Mouse (Mus musculus) intestine, embryonic 16.5 days (tissue): ENCODE measurements around the gene Olfr373. TPM values are rescaled to one million over a fixed set of nuclear protein-coding genes. Genes with fewer than 3 reads are reported as not detected.
"Not testable (repeated sequence)": the region's sequence is repeated elsewhere in the genome, so short reads cannot be mapped to it uniquely, and the experiment has no call there.

Experiments
- ATAC-seq: fragments of 200-750 bp; cut with Nextera tagmentation; 2 replicates; pipeline ENCODE4 v1.8.0; 2017; ENCODE audit warnings: moderate TSS enrichment, moderate library complexity
- H3K27ac ChIP-seq: fragments of 300-500 bp; sonication (generic); 2 replicates; pipeline ENCODE4 v1.5.1; 2014; ENCODE audit warnings: mild to moderate bottlenecking, low read length
- H3K27me3 ChIP-seq: fragments of 300-500 bp; sonication (generic); replicated peaks from 2 replicates; pipeline ENCODE4 v1.6.1; 2014; ENCODE audit warnings: low read length, control low read depth, mixed read lengths; ENCODE audit not compliant: control insufficient read depth, insufficient read depth
- H3K36me3 ChIP-seq: fragments of 300-500 bp; sonication (generic); 2 replicates; pipeline ENCODE4 v1.6.1; 2014; ENCODE audit warnings: low read length, control low read depth; ENCODE audit not compliant: control insufficient read depth, insufficient read depth
- H3K4me1 ChIP-seq: fragments of 300-500 bp; sonication (generic); 2 replicates; pipeline ENCODE4 v1.6.1; 2014; ENCODE audit warnings: low read length, control low read depth, mixed read lengths; ENCODE audit not compliant: control insufficient read depth, insufficient read depth
- H3K4me2 ChIP-seq: fragments of 300-500 bp; sonication (generic); 2 replicates; pipeline ENCODE4 v1.6.1; 2014; ENCODE audit warnings: low read depth, low read length, control low read depth
- H3K4me3 ChIP-seq: fragments of 300-500 bp; sonication (generic); 2 replicates; pipeline ENCODE4 v1.5.1; 2014; ENCODE audit warnings: mild to moderate bottlenecking, low read length
- H3K9ac ChIP-seq: fragments of 300-500 bp; sonication (generic); 2 replicates; pipeline ENCODE4 v1.6.1; 2014; ENCODE audit warnings: low read depth, low read length
- H3K9me3 ChIP-seq: fragments of 300-500 bp; sonication (generic); 2 replicates; pipeline ENCODE4 v1.6.1; 2016; ENCODE audit warnings: low read length, control low read depth; ENCODE audit not compliant: control insufficient read depth
- WGBS: fragments of 180-500 bp; shearing (Covaris S2); extraction: QIAGEN DNeasy Blood & Tissue Kit; methylation state at CpG from one replicate; pipeline ENCODE4 v1.1.7; 2014; 5-methylcytosine and 5-hydroxymethylcytosine counted together
- polyA plus RNA-seq: library from polyadenylated mRNA; unstranded; fragments of >200 nt; fragmentation: Nextera tagmentation; extraction: Ambion mirVana; gene quantifications from 2 replicates; pipeline ENCODE4 v1.2.1, GENCODE M21; 2015

Gene Olfr373
- 0.11 and 0.16 TPM in 2 replicates for polyA plus RNA-seq

DNA sequence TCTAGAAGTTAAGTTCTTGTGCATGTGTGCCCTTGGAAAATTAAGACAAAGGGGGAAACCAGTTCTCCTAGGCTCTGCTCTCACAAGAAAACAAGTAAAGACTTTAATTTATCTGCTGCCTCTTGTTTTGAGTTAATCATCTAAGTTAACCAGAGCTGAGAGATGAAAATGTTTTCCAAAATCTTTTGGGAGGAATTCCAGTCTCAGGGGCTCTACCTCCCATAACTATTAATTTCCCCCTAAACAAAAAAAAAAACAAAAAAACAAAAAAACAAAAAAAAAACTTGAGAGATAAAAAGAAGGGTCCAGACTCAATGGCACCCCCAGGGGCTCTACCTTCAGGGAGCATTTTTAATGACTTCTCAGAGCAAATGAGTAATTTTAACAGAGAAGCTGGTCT is at the start of gene Olfr373:
Olfr373 (plus strand) TSS at position 301 of the 400 bp plus-strand sequence.
- ATAC-seq, H3K36me3 ChIP-seq: not testable (repeated sequence)

GRCm38 (mm10) chr8:72040918-72041317 is 42.1 kb upstream of the Olfr373 start, which contains the start of gene Olfr372:
Olfr372 (plus strand) TSS chr8:72041218.
- H3K9me3 ChIP-seq, ATAC-seq, H3K36me3 ChIP-seq, H3K4me2 ChIP-seq, H3K4me1 ChIP-seq, H3K4me3 ChIP-seq, H3K27me3 ChIP-seq, H3K27ac ChIP-seq, H3K9ac ChIP-seq: not testable (repeated sequence)
- WGBS = 83% methylated on average over 4 of the region's 4 CpGs

More for the DNA sequence above, at the start of gene Olfr373:
- H3K27me3 ChIP-seq, H3K4me3 ChIP-seq, H3K4me2 ChIP-seq, H3K9me3 ChIP-seq, H3K4me1 ChIP-seq, H3K9ac ChIP-seq, H3K27ac ChIP-seq: not testable (repeated sequence)

DNA sequence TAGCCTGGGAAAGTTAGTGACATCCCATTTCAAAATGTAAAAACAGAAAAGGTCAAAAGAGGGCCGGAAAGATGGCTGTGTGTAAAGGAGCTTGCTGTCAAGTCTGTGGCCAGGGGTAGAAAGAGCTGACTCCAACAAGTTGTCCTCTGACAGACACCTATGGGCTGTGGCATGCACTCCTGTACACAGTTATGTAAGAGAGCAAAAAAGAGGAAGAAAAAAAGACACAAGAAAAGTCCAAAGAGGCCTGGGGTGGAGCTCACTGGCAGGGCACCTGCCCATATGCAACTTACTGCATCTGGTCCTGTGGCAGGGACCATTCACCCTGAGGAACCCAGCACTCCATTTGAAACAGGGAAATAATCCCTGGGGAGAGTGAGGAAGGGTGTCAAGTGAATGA is 40.5 kb upstream of the Olfr373 start:
- no peaks in the 10 kb centered on the region for H3K36me3 ChIP-seq
- no peaks in the 10 kb centered on the region for H3K9me3 ChIP-seq
- no peak overlapping the region for H3K9ac ChIP-seq
- WGBS = 94% methylated on average over 1 of the region's 1 CpGs
- H3K4me2 ChIP-seq = no peak overlapping the region
- no peak overlapping the region for H3K27ac ChIP-seq
- H3K4me1 ChIP-seq = no peaks in the 10 kb centered on the region
- H3K27me3 ChIP-seq = no peaks in the 10 kb centered on the region
- ATAC-seq = no peak
- no peak overlapping the region for H3K4me3 ChIP-seq

DNA sequence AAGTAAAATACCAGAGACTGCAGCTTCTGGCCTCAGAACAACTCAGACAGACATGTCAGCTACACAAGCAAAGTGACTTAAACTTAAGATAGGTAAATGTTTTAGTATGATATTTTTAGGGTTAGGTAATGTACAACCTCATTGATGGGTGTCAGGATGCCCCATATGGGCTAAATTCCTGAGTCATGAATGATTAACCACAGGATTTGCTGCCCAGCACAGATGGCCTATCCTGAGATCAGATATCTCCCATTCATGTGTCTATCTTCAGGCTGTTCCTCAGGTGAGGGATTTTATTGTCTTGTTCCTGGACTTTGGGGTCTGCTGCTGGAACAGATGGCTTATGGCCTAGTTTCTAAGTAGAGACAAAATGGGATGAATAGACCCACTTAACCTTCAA is 28.3 kb upstream of the Olfr373 start:
- H3K27me3 ChIP-seq, H3K4me2 ChIP-seq, H3K4me3 ChIP-seq, H3K4me1 ChIP-seq, H3K9me3 ChIP-seq, H3K27ac ChIP-seq, H3K9ac ChIP-seq, H3K36me3 ChIP-seq: not testable (repeated sequence)
- ATAC-seq = peak; percentile 74; the same call in 1 of the 2 replicates

DNA sequence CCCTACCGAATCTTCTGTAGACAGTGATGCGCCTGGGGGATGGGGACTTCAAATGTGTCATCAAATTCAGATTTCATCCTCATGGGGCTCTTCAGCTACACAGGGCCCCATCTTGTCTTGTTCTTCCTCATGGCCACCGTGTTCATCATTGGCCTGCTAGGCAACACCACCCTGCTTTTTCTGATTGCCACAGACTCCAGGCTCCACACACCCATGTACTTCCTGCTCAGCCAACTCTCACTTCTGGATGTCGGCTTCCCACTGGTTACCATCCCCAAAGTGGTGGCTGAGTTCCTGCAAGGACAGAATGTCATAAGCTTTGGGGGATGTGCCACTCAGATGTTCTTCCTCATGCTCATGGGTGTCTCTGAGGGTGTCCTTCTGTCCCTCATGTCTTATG is 25.3 kb upstream of the Olfr373 start:
- ATAC-seq, H3K4me1 ChIP-seq: not testable (repeated sequence)
- WGBS = 85% methylated on average over 3 of the region's 4 CpGs

GRCm38 (mm10) chr8:72066819-72067399 is 16.1 kb upstream of the Olfr373 start:
- H3K4me1 ChIP-seq, H3K27ac ChIP-seq, H3K27me3 ChIP-seq, H3K9ac ChIP-seq, H3K4me2 ChIP-seq, H3K4me3 ChIP-seq, ATAC-seq, H3K9me3 ChIP-seq, H3K36me3 ChIP-seq: not testable (repeated sequence)
- WGBS = 100% methylated on average over 1 of the region's 1 CpGs

More for the DNA sequence above, 25.3 kb upstream of the Olfr373 start:
- not testable (repeated sequence) for H3K27me3 ChIP-seq, H3K4me2 ChIP-seq, H3K27ac ChIP-seq, H3K9me3 ChIP-seq, H3K9ac ChIP-seq, H3K4me3 ChIP-seq, H3K36me3 ChIP-seq

- ATAC-seq = no peak
- 72% methylated on average over 5 of the region's 5 CpGs for WGBS
- H3K4me3 ChIP-seq = no peak overlapping the region
- H3K27me3 ChIP-seq = no peaks in the 10 kb centered on the region
- H3K9ac ChIP-seq = no peak overlapping the region
- no peak overlapping the region for H3K27ac ChIP-seq
- no peaks in the 10 kb centered on the region for H3K9me3 ChIP-seq
- H3K4me1 ChIP-seq = no peaks in the 10 kb centered on the region
- no peaks in the 10 kb centered on the region for H3K36me3 ChIP-seq
- H3K4me2 ChIP-seq = no peak overlapping the region
Observed at GRCm38 (mm10) chr8:72084744-72085143, 1.8 kb downstream of the Olfr373 start.

DNA sequence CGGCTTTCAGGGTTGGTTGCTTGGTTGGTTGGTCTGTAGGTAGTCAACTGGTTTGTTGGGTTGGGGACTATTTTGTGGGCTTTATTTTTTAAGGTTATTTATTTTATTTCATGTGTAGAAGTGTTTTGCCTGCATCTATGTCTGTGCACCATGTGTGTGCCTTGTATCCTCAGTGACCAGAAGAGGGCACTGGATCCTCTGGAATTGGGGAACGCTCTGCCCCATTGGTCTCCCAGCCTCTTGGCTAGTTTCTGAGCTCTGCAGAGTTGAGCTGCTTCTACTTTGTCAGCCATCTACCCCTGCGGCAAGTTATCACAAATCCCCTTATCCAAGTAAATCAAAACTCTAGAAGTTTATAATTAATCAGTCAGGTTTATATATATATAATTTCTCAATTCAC is 4.6 kb downstream of the Olfr373 start:
- H3K4me2 ChIP-seq, H3K9ac ChIP-seq, H3K4me3 ChIP-seq, H3K27ac ChIP-seq, H3K4me1 ChIP-seq, H3K9me3 ChIP-seq, H3K36me3 ChIP-seq, H3K27me3 ChIP-seq, ATAC-seq: not testable (repeated sequence)
- WGBS = 75% methylated on average over 3 of the region's 3 CpGs

DNA sequence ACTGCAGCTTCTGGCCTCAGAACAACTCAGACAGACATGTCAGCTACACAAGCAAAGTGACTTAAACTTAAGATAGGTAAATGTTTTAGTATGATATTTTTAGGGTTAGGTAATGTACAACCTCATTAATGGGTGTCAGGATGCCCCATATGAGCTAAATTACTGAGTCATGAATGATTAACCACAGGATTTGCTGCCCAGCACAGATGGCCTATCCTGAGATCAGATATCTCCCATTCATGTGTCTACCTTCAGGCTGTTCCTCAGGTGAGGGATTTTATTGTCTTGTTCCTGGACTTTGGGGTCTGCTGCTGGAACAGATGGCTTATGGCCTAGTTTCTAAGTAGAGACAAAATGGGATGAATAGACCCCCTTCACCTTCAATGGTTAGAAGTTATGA is 13.7 kb downstream of the Olfr373 start:
- H3K27me3 ChIP-seq, H3K9me3 ChIP-seq, H3K36me3 ChIP-seq, H3K4me3 ChIP-seq, H3K9ac ChIP-seq, H3K4me2 ChIP-seq, H3K4me1 ChIP-seq: not testable (repeated sequence)
- H3K27ac ChIP-seq = peak overlapping the region; percentile 57; the same call in 1 of the 2 replicates
- peak; percentile 86 for ATAC-seq
